Mouse (Mus musculus) testis, adult 2 months (tissue): ENCODE results near the gene Phf13. TPM values are rescaled to one million over a fixed set of nuclear protein-coding genes. Genes with fewer than 3 reads are reported as not detected.

Experiments used
- H3K27ac ChIP-seq: fragments of 200-500 bp; 2 replicates; pipeline ENCODE4 v1.5.1; 2012; ENCODE audit warnings: low read depth, low read length; ENCODE audit not compliant: control insufficient read depth, insufficient read depth
- H3K27me3 ChIP-seq: fragments of 200-500 bp; 2 replicates; pipeline ENCODE4 v1.6.1; 2012; ENCODE audit warnings: mild to moderate bottlenecking, low read length, moderate library complexity; ENCODE audit not compliant: control insufficient read depth, insufficient read depth
- H3K36me3 ChIP-seq: fragments of 200-500 bp; 2 replicates; pipeline ENCODE4 v1.6.1; 2012; ENCODE audit warnings: mild to moderate bottlenecking, low read length; ENCODE audit not compliant: control insufficient read depth, insufficient read depth
- H3K4me1 ChIP-seq: fragments of 200-500 bp; 2 replicates; pipeline ENCODE4 v1.6.1; 2012; ENCODE audit warnings: low read length; ENCODE audit not compliant: control insufficient read depth, insufficient read depth
- H3K4me3 ChIP-seq: fragments of 200-500 bp; 2 replicates; pipeline ENCODE4 v1.5.1; 2012; ENCODE audit warnings: low read depth, mild to moderate bottlenecking, low read length, moderate library complexity, mixed read lengths; ENCODE audit not compliant: control insufficient read depth
- CTCF ChIP-seq: fragments of 200-500 bp; IDR thresholded peaks from 2 replicates; pipeline ENCODE4 v1.5.1; 2012; ENCODE audit warnings: low read depth, mild to moderate bottlenecking, inconsistent platforms, low read length, moderate library complexity; ENCODE audit not compliant: control insufficient read depth, insufficient read depth, insufficient replicate concordance
- POLR2A ChIP-seq: fragments of 200-500 bp; IDR thresholded peaks from 2 replicates; pipeline ENCODE4 v1.6.1; 2012; ENCODE audit warnings: low read depth, mild to moderate bottlenecking, inconsistent platforms, low read length, moderate library complexity; ENCODE audit not compliant: control insufficient read depth
- polyA plus RNA-seq: library from polyadenylated mRNA; depleted of rRNA; stranded (reverse); fragments of >200 nt; gene quantifications from 2 replicates; pipeline ENCODE4 v1.2.3, GENCODE M21; 2012

The Phf13 gene
- polyA plus RNA-seq, 1 experiment, result 43.6 TPM

DNA sequence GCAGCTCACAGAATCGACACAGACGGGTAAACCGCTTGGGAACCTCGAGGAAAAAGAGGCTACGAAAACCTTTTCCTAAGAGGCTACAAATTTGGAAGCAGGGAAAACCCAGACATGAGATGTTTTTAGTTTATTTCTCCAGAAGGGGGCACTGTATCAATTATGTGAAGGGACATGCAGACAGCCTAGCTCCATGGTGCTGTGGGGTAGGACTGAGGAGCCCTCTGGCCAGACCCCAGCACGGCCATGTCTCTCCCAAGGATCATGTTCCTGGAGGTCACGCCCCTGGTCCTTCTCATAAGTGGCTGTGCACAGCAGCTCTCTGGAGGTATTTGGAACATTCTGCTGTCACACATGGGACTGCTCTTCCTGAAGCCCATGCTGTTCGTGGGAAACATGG, 15.4 kb downstream of the Phf13 start:
- no peak overlapping the region for H3K27ac ChIP-seq
- no peaks in the 10 kb centered on the region for H3K27me3 ChIP-seq
- no peaks in the 10 kb centered on the region; the same call in 1 of the 2 replicates for H3K36me3 ChIP-seq
- H3K4me1 ChIP-seq, result no peaks in the 10 kb centered on the region
- H3K4me3 ChIP-seq, result no peak overlapping the region
- no peak for TF ChIP-seq CTCF
- TF ChIP-seq POLR2A, result no peak

DNA sequence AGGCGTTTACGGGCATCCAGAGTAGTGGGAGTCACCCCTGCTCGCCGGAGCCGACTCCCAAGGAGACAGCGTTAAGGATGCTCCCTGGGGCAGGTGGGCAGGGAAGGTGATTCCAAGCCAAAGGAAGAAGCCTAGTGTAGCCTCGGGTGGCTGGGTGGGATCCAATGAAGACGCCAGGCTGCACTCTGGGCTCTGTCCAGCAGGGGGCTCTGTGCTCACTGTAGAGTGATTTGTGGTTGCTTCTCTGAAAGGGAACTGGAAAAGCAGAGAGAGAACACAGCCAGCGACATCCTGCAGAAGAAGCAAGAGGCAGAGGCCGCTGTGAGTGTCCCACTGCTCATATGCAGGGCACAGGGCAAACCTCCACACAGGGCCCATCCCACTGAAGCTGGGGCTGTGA, 18.3 kb downstream of the Phf13 start:
- TF ChIP-seq POLR2A, result no peak
- peak; percentile 67; the same call in 1 of the 2 replicates for TF ChIP-seq CTCF
- Histone ChIP-seq H3K4me3 (no peak overlapping the region), H3K27me3 (no peaks in the 10 kb centered on the region), H3K36me3 (no peaks in the 10 kb centered on the region; the same call in 1 of the 2 replicates), H3K4me1 (no peaks in the 10 kb centered on the region), H3K27ac (no peak overlapping the region)

DNA sequence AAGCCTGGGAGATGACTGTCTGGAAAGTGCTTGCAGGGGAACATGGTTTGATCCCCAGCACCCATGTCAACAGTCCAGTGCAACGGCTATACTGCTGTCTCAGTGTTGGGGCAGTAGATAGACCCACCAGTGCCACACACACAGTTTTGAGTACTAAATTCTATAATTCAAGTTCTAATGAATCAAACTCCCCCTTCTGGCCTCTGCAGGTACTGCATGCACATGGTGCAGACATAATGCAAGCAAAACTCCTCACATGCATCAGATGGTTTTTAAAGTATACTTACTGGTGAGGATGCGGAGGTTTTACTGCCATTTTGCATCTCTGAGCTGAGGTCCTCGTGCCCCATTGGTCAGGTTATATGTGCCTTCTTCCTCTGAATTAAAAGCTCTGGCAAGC, 20.6 kb downstream of the Phf13 start:
- no peaks in the 10 kb centered on the region for H3K27me3 ChIP-seq
- no peaks in the 10 kb centered on the region for H3K4me1 ChIP-seq
- H3K4me3 ChIP-seq, result no peak overlapping the region
- TF ChIP-seq POLR2A, result no peak
- no peak for TF ChIP-seq CTCF
- no peaks in the 10 kb centered on the region; the same call in 1 of the 2 replicates for H3K36me3 ChIP-seq
- no peak overlapping the region for H3K27ac ChIP-seq

DNA sequence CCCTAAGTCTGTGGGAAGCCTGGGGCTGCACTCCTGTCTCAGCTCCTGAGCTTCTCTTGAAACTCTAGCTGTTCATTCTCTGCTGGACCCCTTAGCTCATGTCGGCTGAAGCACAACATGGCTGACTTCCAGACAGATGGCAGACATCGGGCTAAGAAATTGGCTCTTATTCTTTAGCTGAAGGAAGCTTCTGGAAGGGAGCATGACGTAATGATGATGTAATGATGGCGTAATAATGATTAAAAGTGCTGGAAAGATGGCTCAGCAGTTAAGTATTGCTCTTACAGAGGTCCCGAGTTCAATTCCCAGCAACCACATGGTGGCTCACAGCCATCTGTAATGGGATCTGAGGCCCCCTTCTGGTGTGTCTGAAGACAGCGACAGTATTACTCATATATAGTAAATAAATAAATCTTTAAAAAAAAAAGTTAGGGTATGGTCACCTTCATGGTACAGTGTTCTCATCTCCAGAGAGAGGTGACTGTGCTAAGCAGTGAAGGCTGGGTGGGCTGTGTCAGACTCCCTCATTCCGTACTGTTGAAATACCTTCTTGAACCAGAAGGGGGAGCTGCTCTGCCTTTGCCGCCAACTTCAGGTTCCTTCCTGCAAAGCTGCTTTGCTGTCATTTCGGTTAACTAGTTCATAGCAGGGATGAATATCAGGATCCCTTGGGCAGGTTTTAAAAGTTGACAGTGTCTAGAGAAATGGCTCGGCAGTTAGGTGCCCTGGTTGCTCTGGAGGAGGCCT, 23.7 kb downstream of the Phf13 start:
- H3K4me3 ChIP-seq, result no peak overlapping the region
- H3K27ac ChIP-seq, result no peak overlapping the region
- no peaks in the 10 kb centered on the region; the same call in none of the 2 replicates for H3K36me3 ChIP-seq
- no peaks in the 10 kb centered on the region for H3K4me1 ChIP-seq
- no peaks in the 10 kb centered on the region for H3K27me3 ChIP-seq
- no peak for TF ChIP-seq POLR2A
- TF ChIP-seq CTCF, result peak; percentile 70; the same call in 1 of the 2 replicates

GRCm38 (mm10) chr4:151968204-151968921, 27.7 kb downstream of the Phf13 start:
- Histone ChIP-seq H3K4me3 (peak overlapping the region; percentile 61), H3K27me3 (no peaks in the 10 kb centered on the region), H3K36me3 (no peaks in the 10 kb centered on the region; the same call in none of the 2 replicates), H3K27ac (no peak overlapping the region), H3K4me1 (no peaks in the 10 kb centered on the region)
- TF ChIP-seq CTCF (no peak), POLR2A (no peak)

DNA sequence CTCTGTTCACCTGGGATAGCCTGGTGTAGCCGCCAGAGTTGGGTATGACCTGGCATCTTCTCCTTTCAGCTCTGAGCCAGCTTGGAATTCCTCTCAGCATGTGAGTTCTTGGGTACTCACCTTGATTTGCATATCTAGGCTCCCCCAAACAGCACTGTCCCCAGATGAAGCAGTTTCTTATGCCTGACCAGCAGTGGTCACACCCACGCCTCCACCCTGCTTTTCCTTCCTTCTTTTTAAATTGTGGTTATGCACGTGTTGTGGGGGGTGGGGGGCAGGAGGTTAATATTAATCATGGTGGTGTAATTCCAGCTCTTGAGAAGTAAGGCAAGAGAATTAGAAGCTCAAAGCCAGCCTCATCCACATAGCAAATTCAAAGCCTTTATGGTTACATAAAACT, 33.2 kb downstream of the Phf13 start:
- Histone ChIP-seq H3K27ac (no peak overlapping the region), H3K36me3 (peaks cover 1% of the 10 kb centered on the region; the same call in 1 of the 2 replicates), H3K4me3 (no peak overlapping the region), H3K27me3 (no peaks in the 10 kb centered on the region), H3K4me1 (no peaks in the 10 kb centered on the region)
- TF ChIP-seq CTCF (no peak), POLR2A (no peak)

DNA sequence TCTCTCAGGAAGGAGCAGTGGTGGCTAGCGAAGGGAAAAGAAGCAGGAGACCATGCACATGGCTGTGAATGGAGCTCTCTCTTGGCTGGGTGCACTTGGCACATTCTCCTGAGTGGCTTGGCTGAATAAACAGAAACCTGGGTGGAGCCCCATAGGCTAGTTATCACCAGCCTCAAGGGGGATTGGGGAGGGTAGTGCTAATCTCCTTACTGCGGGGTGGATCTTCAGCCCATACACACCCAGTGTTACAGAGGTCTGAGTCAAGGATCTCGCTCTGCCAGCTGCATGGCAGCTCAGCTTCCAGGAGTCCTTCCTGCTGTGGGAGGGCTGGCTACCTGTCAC, 35.6 kb downstream of the Phf13 start:
- Histone ChIP-seq H3K27me3 (no peaks in the 10 kb centered on the region), H3K36me3 (peaks cover 1% of the 10 kb centered on the region; the same call in 1 of the 2 replicates), H3K27ac (no peak overlapping the region), H3K4me3 (no peak overlapping the region), H3K4me1 (no peaks in the 10 kb centered on the region)
- TF ChIP-seq POLR2A (no peak), CTCF (no peak)
